Comparison of ENCODE assay signal across 28 mouse cellular contexts in genomic region chr13:69242544-69243296, GRCm38 (mm10).
DNase-seq lines count a peak whose midpoint lies in the region; ATAC-seq and TF ChIP-seq lines count a peak whose summit lies in the region.
"Had no signal": no experiment of that assay in that cellular context is flagged by ENCODE, and none has a peak within 500 bp of the region (broad histone marks: within the 10 kb centered on the region; RNA-seq: fewer than 3 reads in every experiment).

No protein-coding gene starts in this region.

- no peaks in the 10 kb centered on the region for H3K27me3 ChIP-seq in kidney, postnatal 0 days (ENCODE audit: insufficient read depth, low read length)
- no peaks in the 10 kb centered on the region for H3K27me3 ChIP-seq in limb, embryonic 11.5 days (ENCODE audit: control insufficient read depth, insufficient read depth, low read length)
- H3K27me3 ChIP-seq in midbrain, postnatal 0 days (ENCODE audit: insufficient read depth, low read length): no peaks in the 10 kb centered on the region
- H3K27me3 ChIP-seq: forebrain, embryonic 13.5 days; heart, embryonic 12.5 days; hindbrain, embryonic 13.5 days; limb, embryonic 15.5 days; liver, embryonic 13.5 days; megakaryocyte, embryonic 14.5 days; midbrain, embryonic 12.5 days; stomach, embryonic 15.5 days had no signal

- H3K4me3 ChIP-seq in kidney, postnatal 0 days (replicated peaks; ENCODE audit: low read depth, low read length): 0 out of 2 replicates have a peak overlapping the region, but pooled peaks have one; percentile 1
- no peak overlapping the region for H3K4me3 ChIP-seq in limb, embryonic 11.5 days (ENCODE audit: low read depth, low read length)
- no peak overlapping the region for H3K4me3 ChIP-seq in midbrain, postnatal 0 days (ENCODE audit: low read depth, low read length)
- H3K4me3 ChIP-seq: forebrain, embryonic 13.5 days; heart, embryonic 12.5 days; hindbrain, embryonic 13.5 days; limb, embryonic 15.5 days; liver, embryonic 13.5 days; megakaryocyte, embryonic 14.5 days; midbrain, embryonic 12.5 days; stomach, embryonic 15.5 days had no signal

- 20% methylated on average over 14 of the region's 14 CpGs for WGBS in kidney, postnatal 0 days
- WGBS in limb, embryonic 11.5 days: 17% methylated on average over 14 of the region's 14 CpGs
- 84% methylated on average over 14 of the region's 14 CpGs for WGBS in midbrain, postnatal 0 days

- ATAC-seq in kidney, postnatal 0 days (replicated peaks; ENCODE audit: low FRiP score, low read depth): no peak
- peak; percentile 57 for ATAC-seq in limb, embryonic 11.5 days (ENCODE audit: insufficient number of reproducible peaks, low FRiP score, low TSS enrichment, low read depth)
- ATAC-seq in midbrain, postnatal 0 days (ENCODE audit: low FRiP score): no peak
- ATAC-seq: forebrain, embryonic 13.5 days; lung, postnatal 0 days had no signal

- H3K27ac ChIP-seq in kidney, postnatal 0 days: no peak overlapping the region
- H3K27ac ChIP-seq in limb, embryonic 11.5 days (replicated peaks; ENCODE audit: low read depth, low read length): no peak overlapping the region
- no peak overlapping the region for H3K27ac ChIP-seq in midbrain, postnatal 0 days (ENCODE audit: low read depth, low read length)
- H3K27ac ChIP-seq: forebrain, embryonic 13.5 days; hindbrain, embryonic 13.5 days; limb, embryonic 15.5 days; liver, embryonic 13.5 days; midbrain, embryonic 12.5 days; stomach, embryonic 15.5 days had no signal

- DNase-seq in heart, adult 11 months: peak; percentile 73
- no peak for DNase-seq in heart, adult 8-10 months (ENCODE audit: low spot score)
- DNase-seq in kidney, postnatal 0 days (ENCODE audit: low spot score): peak; percentile 28
- no peak for DNase-seq in kidney, adult 8-10 months
- peak; percentile 29 for DNase-seq in limb, embryonic 11.5 days (ENCODE audit: low spot score)
- no peak for DNase-seq in ovary, adult 18-20 months (ENCODE audit: low spot score)
- DNase-seq in midbrain, postnatal 0 days (ENCODE audit: low spot score): no peak
- DNase-seq: adrenal gland, adult 8-10 months; cerebellum, adult 2 months; cerebellum, postnatal 14 days; gastrocnemius, postnatal 25 days; heart, adult 18-20 months; heart, postnatal 4 days; kidney, adult 18-20 months; liver, embryonic 13.5 days; lung, adult 18-20 months; lung, postnatal 4 days; right cerebral cortex, postnatal 25 days; thymus, postnatal 14 days had no signal

- no peaks in the 10 kb centered on the region for H3K36me3 ChIP-seq in kidney, postnatal 0 days (ENCODE audit: insufficient read depth, low read length)
- H3K36me3 ChIP-seq in limb, embryonic 11.5 days (ENCODE audit: control insufficient read depth, insufficient read depth, low read length): no peaks in the 10 kb centered on the region
- H3K36me3 ChIP-seq in midbrain, postnatal 0 days (ENCODE audit: insufficient read depth, low read length): no peaks in the 10 kb centered on the region
- H3K36me3 ChIP-seq: G1E; heart, embryonic 12.5 days; hindbrain, embryonic 13.5 days; limb, embryonic 15.5 days; liver, embryonic 13.5 days; midbrain, embryonic 12.5 days; stomach, embryonic 15.5 days had no signal

- H3K9me3 ChIP-seq in kidney, postnatal 0 days (replicated peaks; ENCODE audit: low read length): no peaks in the 10 kb centered on the region
- no peaks in the 10 kb centered on the region for H3K9me3 ChIP-seq in limb, embryonic 11.5 days (ENCODE audit: control insufficient read depth, low read length)
- no peaks in the 10 kb centered on the region for H3K9me3 ChIP-seq in midbrain, postnatal 0 days (ENCODE audit: low read length)
- H3K9me3 ChIP-seq: forebrain, embryonic 13.5 days; heart, embryonic 12.5 days; hindbrain, embryonic 13.5 days; limb, embryonic 15.5 days; midbrain, embryonic 12.5 days; stomach, embryonic 15.5 days had no signal

- H3K4me1 ChIP-seq in kidney, postnatal 0 days (replicated peaks; ENCODE audit: insufficient read depth, low read length): no peaks in the 10 kb centered on the region
- H3K4me1 ChIP-seq in limb, embryonic 11.5 days (ENCODE audit: control insufficient read depth, insufficient read depth, low read length): peaks cover 4% of the 10 kb centered on the region; the same call in 1 of the 2 replicates
- H3K4me1 ChIP-seq in midbrain, postnatal 0 days (ENCODE audit: insufficient read depth, low read length): no peaks in the 10 kb centered on the region
- H3K4me1 ChIP-seq: forebrain, embryonic 13.5 days; heart, embryonic 12.5 days; liver, embryonic 13.5 days; megakaryocyte, embryonic 14.5 days; midbrain, embryonic 12.5 days; stomach, embryonic 15.5 days had no signal

- H3K4me2 ChIP-seq in kidney, postnatal 0 days (ENCODE audit: low read length): peak overlapping the region; percentile 42
- H3K4me2 ChIP-seq in limb, embryonic 11.5 days (ENCODE audit: low read depth, severe bottlenecking): no peak overlapping the region
- H3K4me2 ChIP-seq in midbrain, postnatal 0 days (ENCODE audit: low read depth, low read length, poor library complexity, severe bottlenecking): no peak overlapping the region
- H3K4me2 ChIP-seq: forebrain, embryonic 13.5 days; heart, embryonic 12.5 days; hindbrain, embryonic 13.5 days; limb, embryonic 15.5 days; liver, embryonic 13.5 days; midbrain, embryonic 12.5 days; stomach, embryonic 15.5 days had no signal

- no peak overlapping the region for H3K9ac ChIP-seq in kidney, postnatal 0 days (ENCODE audit: low read depth, low read length)
- H3K9ac ChIP-seq in limb, embryonic 11.5 days (ENCODE audit: low read length): no peak overlapping the region
- no peak overlapping the region for H3K9ac ChIP-seq in midbrain, postnatal 0 days (replicated peaks; ENCODE audit: low read length, poor library complexity, severe bottlenecking)
- H3K9ac ChIP-seq: forebrain, embryonic 13.5 days; heart, embryonic 12.5 days; hindbrain, embryonic 13.5 days; limb, embryonic 15.5 days; liver, embryonic 13.5 days; midbrain, embryonic 12.5 days; stomach, embryonic 15.5 days had no signal

- TF ChIP-seq CTCF in kidney, postnatal 0 days (IDR thresholded peaks at IDR 0.05; ENCODE audit: low read depth): no peak
- TF ChIP-seq CTCF in midbrain, postnatal 0 days (IDR thresholded peaks at IDR 0.05): no peak

Comparison
In these comparisons a context has a peak if more than half of its experiments do, and no peak if none do; other contexts are left out.
1. DNase-seq: peak in heart, adult 11 months (single experiment), kidney, postnatal 0 days (single experiment) and limb, embryonic 11.5 days (single experiment); none in heart, adult 8-10 months (single experiment), kidney, adult 8-10 months (0 of 2), ovary, adult 18-20 months (single experiment) and midbrain, postnatal 0 days (single experiment).